Mouse (Mus musculus) G1E (cell line): ENCODE results near the gene Prtn3. TPM values are rescaled to one million over a fixed set of nuclear protein-coding genes. Genes with fewer than 3 reads are reported as not detected.
A peak's percentile ranks its signal among the peaks of the same experiment; 100 is the strongest.
"Not testable (repeated sequence)": the region's sequence is repeated elsewhere in the genome, so short reads cannot be mapped to it uniquely, and the experiment has no call there.

ENCODE experiments used
- ATAC-seq: 2 replicates; pipeline ENCODE4 v1.8.0; 2016; ENCODE audit warnings: mild to moderate bottlenecking; ENCODE audit not compliant: insufficient number of reproducible peaks, poor library complexity, low FRiP score, severe bottlenecking; ENCODE audit errors: extremely low read depth
- DNase-seq: peaks from one replicate; pipeline ENCODE4 v3.0.0; 2012; ENCODE audit warnings: low spot score
- H3K27me3 ChIP-seq: 2 replicates; pipeline ENCODE4 v1.6.1; 2012; ENCODE audit warnings: mild to moderate bottlenecking, low read length, inconsistent platforms; ENCODE audit not compliant: insufficient read depth
- H3K36me3 ChIP-seq: replicated peaks from 2 replicates; pipeline ENCODE3; 2012; ENCODE audit warnings: mild to moderate bottlenecking, inconsistent platforms
- H3K4me1 ChIP-seq: 2 replicates; pipeline ENCODE4 v1.6.1; 2012; ENCODE audit warnings: low read depth, low read length, inconsistent platforms, mixed read lengths; ENCODE audit not compliant: insufficient read depth
- H3K4me3 ChIP-seq: 2 replicates; pipeline ENCODE4 v1.5.1; 2012; ENCODE audit warnings: low read depth, mild to moderate bottlenecking, inconsistent platforms, low read length, moderate library complexity, mixed read lengths
- H3K9me3 ChIP-seq: replicated peaks from 2 replicates; pipeline ENCODE4 v1.6.1; 2012; ENCODE audit warnings: inconsistent platforms
- CTCF ChIP-seq: IDR thresholded peaks from 2 replicates; pipeline ENCODE4 v1.5.1; 2012; ENCODE audit warnings: low read depth, low read length, inconsistent platforms, mixed read lengths
- GATA1 ChIP-seq: IDR thresholded peaks from 2 replicates; pipeline ENCODE4 v1.6.1; 2012; ENCODE audit warnings: borderline replicate concordance, low read length, inconsistent platforms, mixed read lengths
- GATA2 ChIP-seq: IDR thresholded peaks from 2 replicates; pipeline ENCODE4 v1.6.1; 2012; ENCODE audit warnings: low read depth, low read length, inconsistent platforms, borderline replicate concordance
- POLR2AphosphoS5 ChIP-seq: IDR thresholded peaks from 2 replicates; pipeline ENCODE4 v1.6.1; 2012; ENCODE audit warnings: low read depth, low read length, inconsistent platforms; ENCODE audit not compliant: insufficient replicate concordance
- TAL1 ChIP-seq: conservative IDR thresholded peaks from 2 replicates; pipeline ENCODE4 v1.6.1; 2012; ENCODE audit warnings: low read depth, low read length, inconsistent platforms, mixed read lengths
- polyA plus RNA-seq: library from polyadenylated mRNA; stranded (reverse); fragments of >175 nt; gene quantifications from 2 replicates; pipeline ENCODE4 v1.2.3, GENCODE M21; 2012
- total RNA-seq, 2 experiments: library from RNA; stranded (forward) in 1 of 2; stranded (reverse) in 1 of 2; fragments of 200-1000 nt in 1 of 2; fragments of >200 nt in 1 of 2; fragmentation: Nextera tagmentation in 1 of 2; gene quantifications; 2 replicates each; pipeline ENCODE4 v1.2.3; 2014 to 2017

Gene Prtn3
- total and polyA plus RNA-seq, 3 experiments: 0.49 to 2.0 TPM; not detected in 1

- Histone ChIP-seq H3K4me3 (no peak overlapping the region), H3K27me3 (peaks cover 47% of the 10 kb centered on the region), H3K4me1 (peaks cover 15% of the 10 kb centered on the region), H3K9me3 (no peaks in the 10 kb centered on the region), H3K36me3 (peaks cover 10% of the 10 kb centered on the region)
- ATAC-seq (no peak), DNase-seq (no peak)
- TF ChIP-seq POLR2AphosphoS5 (no peak), GATA2 (no peak), CTCF (no peak), GATA1 (no peak), TAL1 (no peak)
Observed at GRCm38 (mm10) chr10:79889386-79889785, 15.1 kb downstream of the Prtn3 start.

- peaks cover 12% of the 10 kb centered on the region for H3K4me1 ChIP-seq
- ATAC-seq: no peak
- H3K9me3 ChIP-seq: no peaks in the 10 kb centered on the region
- TF ChIP-seq GATA1: no peak
- TF ChIP-seq GATA2: no peak
- no peak for TF ChIP-seq POLR2AphosphoS5
- no peak for TF ChIP-seq TAL1
- TF ChIP-seq CTCF: no peak
- H3K4me3 ChIP-seq: no peak within 1 kb of the TSS
- H3K36me3 ChIP-seq: peaks cover 22% of the 10 kb centered on the region
- DNase-seq: no peak
- H3K27me3 ChIP-seq: peaks cover 47% of the 10 kb centered on the region
Observed at GRCm38 (mm10) chr10:79890670-79891069, 16.4 kb downstream of the Prtn3 start, which contains the start of gene Cfd. Gene Cfd, plus strand, starts transcription at chr10:79890853.

DNA sequence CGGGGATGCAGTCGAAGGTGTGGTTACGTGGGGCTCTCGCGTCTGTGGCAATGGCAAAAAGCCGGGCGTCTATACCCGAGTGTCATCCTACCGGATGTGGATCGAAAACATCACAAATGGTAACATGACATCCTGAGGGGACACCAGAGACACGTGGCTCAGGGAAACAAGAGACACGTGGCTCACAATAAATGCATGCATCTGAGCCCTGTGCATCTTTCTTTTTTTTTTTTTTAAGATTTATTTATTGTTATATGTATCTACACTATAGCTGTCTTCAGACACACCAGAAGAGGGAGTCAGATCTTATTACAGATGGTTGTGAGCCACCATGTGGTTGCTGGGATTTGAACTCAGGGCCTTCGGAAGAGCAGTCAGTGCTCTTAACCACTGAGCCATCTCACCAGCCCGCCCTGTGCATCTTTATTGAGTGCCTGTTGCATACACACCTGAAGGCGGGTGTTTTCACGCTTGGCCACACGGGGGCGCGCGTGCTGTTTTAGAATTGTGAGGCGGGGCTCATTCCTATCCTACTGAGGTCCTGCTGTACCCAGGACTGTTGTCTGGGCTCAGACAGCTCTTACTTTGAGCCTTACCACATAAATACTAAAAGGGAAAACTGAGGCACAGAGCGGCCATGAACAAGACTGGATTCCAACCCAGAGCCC, 18.3 kb downstream of the Prtn3 start:
- not testable (repeated sequence) for H3K9me3 ChIP-seq, ATAC-seq, H3K4me3 ChIP-seq
- H3K27me3 ChIP-seq: peaks cover 35% of the 10 kb centered on the region
- peaks cover 41% of the 10 kb centered on the region for H3K36me3 ChIP-seq
- peak; percentile 58 for DNase-seq
- peaks cover 21% of the 10 kb centered on the region for H3K4me1 ChIP-seq
- peak; percentile 56 for TF ChIP-seq CTCF

DNA sequence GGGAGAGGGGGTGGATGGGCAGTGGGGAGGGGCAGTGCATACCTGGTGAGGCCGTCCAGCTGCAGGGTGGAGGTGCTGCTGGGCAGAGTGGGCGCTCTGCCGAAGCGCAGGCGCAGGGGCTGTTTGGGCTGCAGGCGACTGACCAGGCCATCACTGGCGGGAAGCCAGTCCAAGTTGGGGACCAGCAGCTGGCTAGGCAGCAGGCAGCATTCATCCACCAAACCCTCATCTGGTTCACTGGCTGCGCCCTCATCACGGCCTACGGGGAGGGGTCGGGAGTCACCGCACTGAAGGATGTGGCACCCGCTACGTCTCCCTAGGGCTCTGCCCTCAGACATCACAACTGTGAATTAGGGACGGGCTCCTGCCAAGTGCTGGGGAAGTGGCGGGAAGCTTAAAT, 22.0 kb downstream of the Prtn3 start:
- Histone ChIP-seq H3K4me1 (peaks cover 32% of the 10 kb centered on the region), H3K4me3 (no peak overlapping the region; the same call in 1 of the 2 replicates), H3K9me3 (no peaks in the 10 kb centered on the region), H3K36me3 (peaks cover 76% of the 10 kb centered on the region), H3K27me3 (peaks cover 10% of the 10 kb centered on the region; the same call in 1 of the 2 replicates)
- DNase-seq: no peak
- TF ChIP-seq GATA1 (no peak), TAL1 (no peak), CTCF (no peak), POLR2AphosphoS5 (no peak), GATA2 (no peak)
- no peak for ATAC-seq

DNA sequence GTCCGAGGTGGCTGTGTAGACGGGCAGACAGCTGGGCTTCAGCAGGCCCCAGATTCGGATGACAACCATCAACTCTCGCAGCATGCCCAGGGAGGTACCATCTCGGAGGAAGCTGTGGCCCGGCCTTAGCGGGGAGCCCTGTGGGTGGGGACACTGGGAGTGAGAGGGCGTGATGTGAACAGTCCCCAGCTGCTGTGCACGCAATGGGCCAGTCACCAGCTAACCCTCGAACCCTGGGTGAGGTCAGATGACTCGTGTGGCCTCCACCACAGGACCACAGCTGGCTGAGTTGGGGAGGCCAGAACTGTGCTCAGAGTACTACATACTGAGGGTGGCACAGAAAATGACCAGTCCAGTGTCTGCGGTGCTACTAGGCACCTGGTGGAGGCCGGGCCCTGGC, 22.5 kb downstream of the Prtn3 start:
- Histone ChIP-seq H3K36me3 (peaks cover 81% of the 10 kb centered on the region), H3K4me1 (peaks cover 32% of the 10 kb centered on the region), H3K4me3 (no peak overlapping the region), H3K9me3 (no peaks in the 10 kb centered on the region), H3K27me3 (peaks cover 5% of the 10 kb centered on the region; the same call in 1 of the 2 replicates)
- DNase-seq: no peak
- TF ChIP-seq TAL1 (no peak), GATA2 (no peak), POLR2AphosphoS5 (no peak), GATA1 (no peak), CTCF (no peak)
- ATAC-seq: no peak

- TF ChIP-seq POLR2AphosphoS5 (no peak), TAL1 (no peak), GATA2 (no peak), CTCF (no peak), GATA1 (no peak)
- peaks cover 29% of the 10 kb centered on the region for H3K4me1 ChIP-seq
- no peaks in the 10 kb centered on the region for H3K9me3 ChIP-seq
- H3K4me3 ChIP-seq: no peak overlapping the region
- no peaks in the 10 kb centered on the region; the same call in 1 of the 2 replicates for H3K27me3 ChIP-seq
- DNase-seq (no peak), ATAC-seq (no peak)
- H3K36me3 ChIP-seq: peaks cover 88% of the 10 kb centered on the region
Observed at GRCm38 (mm10) chr10:79897316-79898245, 23.3 kb downstream of the Prtn3 start.
